Mouse (Mus musculus) neural tube, embryonic 11.5 days (tissue): ENCODE measurements around the gene Mcts1. TPM values are rescaled to one million over a fixed set of nuclear protein-coding genes. Genes with fewer than 3 reads are reported as not detected.

Source experiments
- ATAC-seq: fragments of 200-750 bp; cut with Nextera tagmentation; 2 replicates; pipeline ENCODE4 v1.8.0; 2017; ENCODE audit warnings: moderate number of reproducible peaks, mild to moderate bottlenecking, moderate TSS enrichment, moderate library complexity; ENCODE audit not compliant: insufficient read depth, low FRiP score, low TSS enrichment
- DNase-seq: peaks from one replicate; pipeline ENCODE4 v3.0.0-alpha.2; 2015; ENCODE audit warnings: low spot score
- H3K27ac ChIP-seq: fragments of 300-500 bp; sonication (generic); 2 replicates; pipeline ENCODE4 v1.5.1; 2014; ENCODE audit warnings: low read depth, mild to moderate bottlenecking, low read length
- H3K27me3 ChIP-seq: fragments of 300-500 bp; sonication (generic); 2 replicates; pipeline ENCODE4 v1.6.1; 2014; ENCODE audit warnings: mild to moderate bottlenecking, low read length, mixed read lengths; ENCODE audit not compliant: control insufficient read depth, insufficient read depth
- H3K36me3 ChIP-seq: fragments of 300-500 bp; sonication (generic); 2 replicates; pipeline ENCODE4 v1.6.1; 2014; ENCODE audit warnings: mild to moderate bottlenecking, low read length, moderate library complexity, mixed read lengths; ENCODE audit not compliant: control insufficient read depth, insufficient read depth
- H3K4me1 ChIP-seq: fragments of 300-500 bp; sonication (generic); 2 replicates; pipeline ENCODE4 v1.6.1; 2014; ENCODE audit warnings: low read length, mixed read lengths; ENCODE audit not compliant: control insufficient read depth, insufficient read depth
- H3K4me2 ChIP-seq: fragments of 300-500 bp; sonication (generic); 2 replicates; pipeline ENCODE4 v1.6.1; 2014; ENCODE audit warnings: low read depth, mild to moderate bottlenecking, moderate library complexity
- H3K4me3 ChIP-seq: fragments of 300-500 bp; sonication (generic); 2 replicates; pipeline ENCODE4 v1.5.1; 2014; ENCODE audit warnings: low read depth, low read length
- H3K9ac ChIP-seq: fragments of 300-500 bp; sonication (generic); 2 replicates; pipeline ENCODE4 v1.6.1; 2014; ENCODE audit warnings: mild to moderate bottlenecking, low read length
- H3K9me3 ChIP-seq: fragments of 300-500 bp; sonication (generic); 2 replicates; pipeline ENCODE4 v1.6.1; 2016; ENCODE audit warnings: low read length; ENCODE audit not compliant: control insufficient read depth
- WGBS: fragments of 180-500 bp; shearing (Covaris S2); extraction: QIAGEN DNeasy Blood & Tissue Kit; methylation state at CpG from one replicate; pipeline ENCODE4 v1.1.7; 2014; 5-methylcytosine and 5-hydroxymethylcytosine counted together
- polyA plus RNA-seq: library from polyadenylated mRNA; unstranded; fragments of >200 nt; fragmentation: Nextera tagmentation; extraction: Ambion mirVana; gene quantifications from 2 replicates; pipeline ENCODE4 v1.2.1, GENCODE M21; 2014

The Mcts1 gene
- polyA plus RNA-seq, 1 experiment from 2014 or later, result 102 TPM

GRCm38 (mm10) chrX:38650404-38651039 is 50.1 kb downstream of the Mcts1 start:
- Histone ChIP-seq H3K4me3 (no peak overlapping the region), H3K27me3 (no peaks in the 10 kb centered on the region), H3K36me3 (no peaks in the 10 kb centered on the region), H3K4me1 (no peaks in the 10 kb centered on the region), H3K9me3 (no peaks in the 10 kb centered on the region), H3K27ac (no peak overlapping the region), H3K9ac (no peak overlapping the region), H3K4me2 (no peak overlapping the region)
- DNase-seq (no peak), ATAC-seq (no peak)
- 59% methylated on average over 9 of the region's 9 CpGs for WGBS

- H3K9ac ChIP-seq, result no peak overlapping the region
- WGBS, result 46% methylated on average over 5 of the region's 7 CpGs
- no peaks in the 10 kb centered on the region for H3K4me1 ChIP-seq
- H3K4me3 ChIP-seq, result no peak overlapping the region
- H3K4me2 ChIP-seq, result no peak overlapping the region
- no peak overlapping the region for H3K27ac ChIP-seq
- H3K9me3 ChIP-seq, result no peaks in the 10 kb centered on the region
- ATAC-seq (no peak), DNase-seq (no peak)
- H3K36me3 ChIP-seq, result no peaks in the 10 kb centered on the region
- H3K27me3 ChIP-seq, result no peaks in the 10 kb centered on the region
Observed at GRCm38 (mm10) chrX:38651167-38651566, 50.8 kb downstream of the Mcts1 start.

- no peak for ATAC-seq
- H3K27ac ChIP-seq, result no peak overlapping the region
- H3K9ac ChIP-seq, result no peak overlapping the region
- no peak overlapping the region for H3K4me3 ChIP-seq
- no peak overlapping the region for H3K4me2 ChIP-seq
- DNase-seq, result no peak
- no peaks in the 10 kb centered on the region for H3K27me3 ChIP-seq
- H3K4me1 ChIP-seq, result no peaks in the 10 kb centered on the region
- H3K36me3 ChIP-seq, result no peaks in the 10 kb centered on the region
- H3K9me3 ChIP-seq, result no peaks in the 10 kb centered on the region
- WGBS, result 65% methylated on average over 1 of the region's 1 CpGs
Observed at GRCm38 (mm10) chrX:38653181-38653580, 52.8 kb downstream of the Mcts1 start.

- no peak overlapping the region for H3K27ac ChIP-seq
- no peaks in the 10 kb centered on the region for H3K9me3 ChIP-seq
- no peak overlapping the region for H3K4me3 ChIP-seq
- 85% methylated on average over 5 of the region's 5 CpGs for WGBS
- H3K27me3 ChIP-seq, result no peaks in the 10 kb centered on the region
- H3K9ac ChIP-seq, result no peak overlapping the region
- no peaks in the 10 kb centered on the region for H3K4me1 ChIP-seq
- no peaks in the 10 kb centered on the region for H3K36me3 ChIP-seq
- DNase-seq (no peak), ATAC-seq (no peak)
- no peak overlapping the region for H3K4me2 ChIP-seq
Observed at GRCm38 (mm10) chrX:38654681-38655080, 54.3 kb downstream of the Mcts1 start.

GRCm38 (mm10) chrX:38656206-38656883 is 56.0 kb downstream of the Mcts1 start:
- Histone ChIP-seq H3K4me1 (no peaks in the 10 kb centered on the region), H3K27ac (no peak overlapping the region), H3K36me3 (no peaks in the 10 kb centered on the region), H3K9me3 (no peaks in the 10 kb centered on the region), H3K27me3 (no peaks in the 10 kb centered on the region), H3K4me3 (no peak overlapping the region), H3K4me2 (no peak overlapping the region), H3K9ac (no peak overlapping the region)
- DNase-seq (no peak), ATAC-seq (no peak)
- 63% methylated on average over 4 of the region's 4 CpGs for WGBS

Other genes with a start within 250 kb of the Mcts1 start
- gene Lamp2, start 144.1 kb upstream of the Mcts1 start, polyA plus RNA-seq, result 90.3 and 91.5 TPM in 2 replicates
- gene Cul4b, start 24.4 kb upstream of the Mcts1 start, polyA plus RNA-seq, result 45.5 and 47.8 TPM in 2 replicates
- 22.7 and 23.4 TPM in 2 replicates for gene C1galt1c1, start 34.5 kb downstream of the Mcts1 start, polyA plus RNA-seq
- not detected in 2 replicates for gene 6030498E09Rik, start 172.1 kb downstream of the Mcts1 start, polyA plus RNA-seq